Mouse (Mus musculus) CH12.LX (cell line): ENCODE measurements around the gene Rab11fip3. TPM values are rescaled to one million over a fixed set of nuclear protein-coding genes. Genes with fewer than 3 reads are reported as not detected.
A peak's percentile ranks its signal among the peaks of the same experiment; 100 is the strongest.

Experiments used
- DNase-seq: peaks from one replicate; pipeline ENCODE4 v3.0.0-alpha.2; 2013; ENCODE audit errors: extremely low read depth
- H3K27ac ChIP-seq: 2 replicates; pipeline ENCODE4 v1.5.1; 2012; ENCODE audit warnings: low read depth, mild to moderate bottlenecking, control low read depth, moderate library complexity; ENCODE audit not compliant: insufficient read depth
- H3K27me3 ChIP-seq: replicated peaks from 2 replicates; pipeline ENCODE3; 2012; ENCODE audit warnings: inconsistent platforms
- H3K36me3 ChIP-seq, 2 experiments: replicated peaks in 1 of 2; 2 replicates each; pipeline versions ENCODE3 to v1.6.1; 2012; ENCODE audit warnings: inconsistent platforms in 1 of 2, low read length in 1 of 2, mild to moderate bottlenecking in 1 of 2, mixed read lengths in 1 of 2, moderate library complexity in 1 of 2; ENCODE audit not compliant: control insufficient read depth in 1 of 2, insufficient read depth in 1 of 2
- H3K4me1 ChIP-seq, 2 experiments: 2 replicates each; pipeline ENCODE4 v1.6.1; 2012; ENCODE audit warnings: inconsistent platforms in 1 of 2, moderate library complexity in 1 of 2; ENCODE audit not compliant: insufficient read depth in 2 of 2, control insufficient read depth in 1 of 2
- H3K4me2 ChIP-seq: 2 replicates; pipeline ENCODE4 v1.6.1; 2012; ENCODE audit warnings: low read depth, mild to moderate bottlenecking, control low read depth; ENCODE audit not compliant: poor library complexity, insufficient read depth, severe bottlenecking
- H3K4me3 ChIP-seq, 3 experiments: fragments of 150-350 bp in 1 of 3; sonication (generic) in 1 of 3; replicated peaks in 1 of 3; 2 replicates each; pipeline versions ENCODE3 to v1.5.1; 2011 to 2012; ENCODE audit warnings: low read depth in 2 of 3, low read length in 2 of 3, mild to moderate bottlenecking in 2 of 3, moderate library complexity in 2 of 3, control low read depth in 1 of 3, improper control_type of control experiment in 1 of 3, inconsistent platforms in 1 of 3, mixed read lengths in 1 of 3; ENCODE audit not compliant: poor library complexity in 1 of 3
- H3K79me2 ChIP-seq: replicated peaks from 2 replicates; pipeline ENCODE4 v1.6.1; 2012; ENCODE audit warnings: mild to moderate bottlenecking, moderate library complexity; ENCODE audit not compliant: control insufficient read depth, poor library complexity, insufficient read depth, severe bottlenecking; ENCODE audit errors: extremely low read depth
- H3K9ac ChIP-seq: 2 replicates; pipeline ENCODE4 v1.6.1; 2012; ENCODE audit warnings: low read depth, mild to moderate bottlenecking, control low read depth, moderate library complexity; ENCODE audit not compliant: insufficient read depth
- H3K9me3 ChIP-seq: replicated peaks from 2 replicates; pipeline ENCODE3; 2012; ENCODE audit warnings: low read length, inconsistent platforms, mixed read lengths
- BHLHE40 ChIP-seq: IDR thresholded peaks from 2 replicates; pipeline ENCODE4 v1.6.1; 2011; ENCODE audit warnings: mild to moderate bottlenecking, low read depth, low read length, improper control_type of control experiment
- CTCF ChIP-seq, 2 experiments: IDR thresholded peaks in 1 of 2; conservative IDR thresholded peaks in 1 of 2; 2 replicates each; pipeline ENCODE4 v1.5.1; 2011 to 2012; ENCODE audit warnings: low read depth in 2 of 2, low read length in 2 of 2, improper control_type of control experiment in 1 of 2, inconsistent platforms in 1 of 2, mild to moderate bottlenecking in 1 of 2, moderate library complexity in 1 of 2
- ELF1 ChIP-seq: IDR thresholded peaks from 2 replicates; pipeline ENCODE4 v1.6.1; 2014; ENCODE audit warnings: low read depth, mild to moderate bottlenecking, inconsistent platforms, low read length, improper control_type of control experiment
- EP300 ChIP-seq: IDR thresholded peaks from 2 replicates; pipeline ENCODE4 v1.6.1; 2011; ENCODE audit warnings: low read length, improper control_type of control experiment
- ETS1 ChIP-seq: conservative IDR thresholded peaks from 2 replicates; pipeline ENCODE4 v1.6.1; 2012; ENCODE audit warnings: low read depth, mild to moderate bottlenecking, inconsistent platforms, low read length, improper control_type of control experiment, moderate library complexity
- HCFC1 ChIP-seq: IDR thresholded peaks from 2 replicates; pipeline ENCODE4 v1.6.1; 2012; ENCODE audit warnings: low read depth, mild to moderate bottlenecking, inconsistent platforms, low read length, improper control_type of control experiment
- MAX ChIP-seq: IDR thresholded peaks from 2 replicates; pipeline ENCODE4 v1.6.1; 2011; ENCODE audit warnings: low read length, improper control_type of control experiment
- MXI1 ChIP-seq: IDR thresholded peaks from 2 replicates; pipeline ENCODE4 v1.6.1; 2011; ENCODE audit warnings: mild to moderate bottlenecking, low read depth, low read length, improper control_type of control experiment
- MYC ChIP-seq: IDR thresholded peaks from 2 replicates; pipeline ENCODE4 v1.6.1; 2011; ENCODE audit warnings: low read depth, mild to moderate bottlenecking, improper control_type of control experiment, low read length
- PAX5 ChIP-seq: IDR thresholded peaks from 2 replicates; pipeline ENCODE4 v1.6.1; 2012; ENCODE audit warnings: low read length, inconsistent platforms, mixed read lengths
- POLR2A ChIP-seq: IDR thresholded peaks from 2 replicates; pipeline ENCODE4 v1.6.1; 2011; ENCODE audit warnings: low read depth, mild to moderate bottlenecking, improper control_type of control experiment, low read length
- SIN3A ChIP-seq: IDR thresholded peaks from 2 replicates; pipeline ENCODE4 v1.6.1; 2012; ENCODE audit warnings: low read length, improper control_type of control experiment, inconsistent platforms
- TCF12 ChIP-seq: IDR thresholded peaks from 2 replicates; pipeline ENCODE4 v1.6.1; 2014; ENCODE audit warnings: low read depth, mild to moderate bottlenecking, inconsistent platforms, low read length, improper control_type of control experiment
- ZKSCAN1 ChIP-seq: IDR thresholded peaks from 2 replicates; pipeline ENCODE4 v1.6.1; 2012; ENCODE audit warnings: low read depth, inconsistent platforms, low read length, improper control_type of control experiment, borderline replicate concordance
- ZMIZ1 ChIP-seq: IDR thresholded peaks from 2 replicates; pipeline ENCODE4 v1.6.1; 2012; ENCODE audit warnings: low read depth, mild to moderate bottlenecking, inconsistent platforms, low read length, improper control_type of control experiment
- dilution Hi-C: fragments of 300-500 bp; cut with MboI; formaldehyde crosslinking; loops from 2 replicates; pipeline ENCODE4 v1.14.3; 2020; ENCODE audit warnings: low sequenced_read_pairs; ENCODE audit not compliant: extremely low pct_unique_long_range_greater_than_20kb, extremely low pct_ligation_motif_present
- in situ Hi-C: fragments of 300-500 bp; cut with MboI; formaldehyde crosslinking; loops from 3 replicates; pipeline ENCODE4 v1.14.3; 2019; ENCODE audit warnings: low sequenced_read_pairs, low pct_ligation_motif_present, low pct_unique_long_range_greater_than_20kb, mixed read lengths
- polyA plus RNA-seq: library from polyadenylated mRNA; unstranded; fragments of >175 nt; gene quantifications from 2 replicates; pipeline ENCODE4 v1.2.1, GENCODE M21; 2012; ENCODE audit warnings: low read depth; ENCODE audit not compliant: insufficient read length
- total RNA-seq, 2 experiments: library from RNA; depleted of rRNA; stranded (reverse); fragments of 300-350 nt in 1 of 2; fragments of >200 nt in 1 of 2; gene quantifications; 2 replicates each; pipeline ENCODE4 v1.2.3; 2012 to 2014

The Rab11fip3 gene
- total and polyA plus RNA-seq, 3 experiments, result 3.5 to 7.6 (median 4.6) TPM

GRCm38 (mm10) chr17:26032037-26032436, 37.3 kb downstream of the Rab11fip3 start:
- H3K36me3 ChIP-seq, result peaks cover 3 to 44% of the 10 kb centered on the region in 2 experiments
- H3K9ac ChIP-seq, result no peak overlapping the region
- no peaks in the 10 kb centered on the region for H3K79me2 ChIP-seq
- no peaks in the 10 kb centered on the region for H3K27me3 ChIP-seq
- H3K4me1 ChIP-seq, result peaks cover 8 to 30% of the 10 kb centered on the region in 2 experiments
- no peaks in the 10 kb centered on the region for H3K9me3 ChIP-seq
- no peak overlapping the region for H3K4me3 ChIP-seq
- no peak overlapping the region for H3K27ac ChIP-seq
- TF ChIP-seq ZKSCAN1 (no peak), ELF1 (no peak), SIN3A (no peak), HCFC1 (no peak), TCF12 (no peak), ETS1 (no peak), PAX5 (no peak), BHLHE40 (no peak)
- dilution Hi-C loops (no loop called here), in situ Hi-C loops (no loop called here)
- no peak for DNase-seq
- H3K4me2 ChIP-seq, result no peak overlapping the region

- H3K36me3 ChIP-seq, result peaks cover 3 to 42% of the 10 kb centered on the region in 2 experiments
- no peaks in the 10 kb centered on the region for H3K79me2 ChIP-seq
- TF ChIP-seq POLR2A, result no peak
- no peak for TF ChIP-seq MYC
- TF ChIP-seq ZMIZ1, result no peak
- no peak for TF ChIP-seq CTCF (conservative IDR thresholded peaks at IDR 0.05 in 1 of 2, IDR thresholded peaks at IDR 0.05 in 1 of 2; ENCODE audit: low read depth in 2 of 2, low read length in 2 of 2)
- in situ Hi-C loops, result no loop called here
- no peak overlapping the region for H3K9ac ChIP-seq
- H3K4me2 ChIP-seq, result no peak overlapping the region
- H3K27ac ChIP-seq, result no peak overlapping the region
- no peak overlapping the region for H3K4me3 ChIP-seq
- H3K9me3 ChIP-seq, result no peaks in the 10 kb centered on the region
- DNase-seq, result no peak
- H3K27me3 ChIP-seq, result no peaks in the 10 kb centered on the region
- H3K4me1 ChIP-seq, result peaks cover 8 to 31% of the 10 kb centered on the region in 2 experiments
- dilution Hi-C loops, result no loop called here
Observed at GRCm38 (mm10) chr17:26031583-26031982, 37.8 kb downstream of the Rab11fip3 start.

- no peaks in the 10 kb centered on the region for H3K27me3 ChIP-seq
- no peaks in the 10 kb centered on the region for H3K9me3 ChIP-seq
- TF ChIP-seq ETS1, result 0 out of 2 replicates have a peak, but pooled peaks have one; percentile 4
- TF ChIP-seq MAX, result peak; percentile 37; the same call in 1 of the 2 replicates
- no peak for TF ChIP-seq ZKSCAN1
- no peak for TF ChIP-seq CTCF (conservative IDR thresholded peaks at IDR 0.05 in 1 of 2, IDR thresholded peaks at IDR 0.05 in 1 of 2; ENCODE audit: low read depth in 2 of 2, low read length in 2 of 2)
- TF ChIP-seq MYC, result 0 out of 2 replicates have a peak, but pooled peaks have one; percentile 13
- 0 out of 2 replicates have a peak, but pooled peaks have one; percentile 32 for TF ChIP-seq SIN3A
- TF ChIP-seq MXI1, result peak; percentile 27; the same call in 1 of the 2 replicates
- peak; percentile 41 for TF ChIP-seq EP300
- H3K36me3 ChIP-seq, result peaks cover 4 to 31% of the 10 kb centered on the region in 2 experiments
- no peaks in the 10 kb centered on the region for H3K79me2 ChIP-seq
- peak overlapping the region; percentile 42; the same call in 1 of the 2 replicates for H3K4me2 ChIP-seq
- H3K4me1 ChIP-seq, result peaks cover 8 to 31% of the 10 kb centered on the region in 2 experiments
- in situ Hi-C loops (no loop called here), dilution Hi-C loops (no loop called here)
- 0 out of 2 replicates have a peak overlapping the region, but pooled peaks have one; percentile 34 for H3K27ac ChIP-seq
- DNase-seq, result peak; percentile 48
- H3K4me3 ChIP-seq, result no peak overlapping the region
- H3K9ac ChIP-seq, result no peak overlapping the region
Observed at GRCm38 (mm10) chr17:26028261-26028660, 41.1 kb downstream of the Rab11fip3 start.
